Mouse (Mus musculus) fat pad, adult 2 months (tissue): ENCODE measurements around the gene Pcnx4.
"Not testable (repeated sequence)": the region's sequence is repeated elsewhere in the genome, so short reads cannot be mapped to it uniquely, and the experiment has no call there.

Experiments
- DNase-seq: peaks from one replicate; pipeline ENCODE4 v3.0.0-alpha.2; 2011; ENCODE audit warnings: low read depth, low spot score; ENCODE audit errors: extremely low read depth

Pcnx4 gene

GRCm38 (mm10) chr12:72594001-72594400 is 57.8 kb downstream of the Pcnx4 start:
- DNase-seq: no peak

DNA sequence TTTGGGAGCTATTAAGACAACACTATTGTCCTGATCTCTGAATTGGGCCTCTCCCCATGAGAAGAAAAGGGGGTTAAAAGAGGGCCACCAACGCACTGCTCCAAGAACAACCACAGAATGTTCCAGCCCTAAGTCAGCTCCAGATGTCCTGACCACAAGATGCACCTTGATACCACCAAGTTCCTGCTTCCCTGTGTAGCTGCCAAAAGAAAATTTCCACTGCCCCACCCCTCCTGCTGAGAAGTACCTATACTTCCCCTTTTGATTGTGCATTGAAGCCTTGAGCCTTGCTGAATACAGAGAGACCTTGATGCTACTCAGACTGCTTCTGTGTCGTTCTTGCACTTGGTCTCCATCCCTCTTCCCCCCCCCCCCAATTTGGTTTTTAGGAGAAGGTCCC is 62.5 kb downstream of the Pcnx4 start:
- not testable (repeated sequence) for DNase-seq

DNA sequence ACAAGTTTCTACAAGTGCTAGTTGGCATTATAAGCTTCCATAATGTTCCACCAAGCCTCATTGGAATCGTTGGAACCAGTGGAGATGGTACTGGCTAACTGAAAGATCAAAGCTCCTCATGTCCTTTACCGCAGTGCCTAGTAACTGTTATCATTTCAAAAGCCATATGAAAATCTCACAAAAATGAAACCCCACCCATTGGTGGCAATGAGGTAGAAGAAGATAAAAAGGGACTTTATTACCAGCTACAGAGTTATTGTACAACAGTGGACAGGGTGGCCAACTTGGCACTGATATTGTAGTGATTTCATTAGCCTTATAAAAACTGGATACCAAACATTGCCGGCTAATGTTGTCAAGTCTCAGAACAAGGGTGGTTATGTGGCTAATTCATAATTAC is 75.9 kb downstream of the Pcnx4 start:
- DNase-seq: no peak

- no peak for DNase-seq
Measured at GRCm38 (mm10) chr12:72620856-72621255, 84.7 kb downstream of the Pcnx4 start.

DNA sequence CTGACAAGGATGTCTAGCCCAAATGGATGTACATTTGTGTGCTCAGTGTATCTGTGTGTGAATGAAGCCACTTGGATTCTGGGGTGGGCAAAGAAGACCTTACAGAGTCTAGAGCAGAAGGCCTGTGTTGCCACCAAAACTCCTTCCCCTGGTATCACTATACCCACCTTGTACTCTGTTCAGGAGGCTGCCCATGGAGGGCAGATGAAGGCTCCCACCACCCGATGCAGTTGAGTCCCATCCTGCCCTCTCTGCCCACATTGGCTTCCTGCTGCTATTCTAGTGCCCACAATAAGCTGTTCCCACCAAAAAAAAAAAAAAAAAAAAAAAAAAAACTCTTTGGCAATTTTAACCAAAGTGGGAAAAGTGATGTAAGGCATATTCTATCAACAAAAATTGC is 85.3 kb downstream of the Pcnx4 start:
- DNase-seq: no peak

- DNase-seq: no peak
Measured at GRCm38 (mm10) chr12:72622853-72623496, 86.8 kb downstream of the Pcnx4 start.

- no peak for DNase-seq
Measured at GRCm38 (mm10) chr12:72628751-72629150, 92.6 kb downstream of the Pcnx4 start.
